Mouse (Mus musculus): Measurements from ENCODE around the gene Mccc1.

GRCm38 (mm10) chr3:35973551-35973950, 26.9 kb downstream of the Mccc1 start:
- TF ChIP-seq CTCF (conservative IDR thresholded peaks at IDR 0.05 in 1 of 2, IDR thresholded peaks at IDR 0.05 in 1 of 2; ENCODE audit: low read depth in 2 of 2, low read length in 2 of 2) = peak; percentile 58 to 85
- TF ChIP-seq MAX (IDR thresholded peaks at IDR 0.05; ENCODE audit: low read length) = no peak
- no peak for TF ChIP-seq POLR2A (IDR thresholded peaks at IDR 0.05; ENCODE audit: low read depth, low read length)
- no peak for TF ChIP-seq SIN3A (IDR thresholded peaks at IDR 0.05; ENCODE audit: low read length)
- no peak for TF ChIP-seq ZNF384 (IDR thresholded peaks at IDR 0.05; ENCODE audit: low read depth, low read length)
- TF ChIP-seq ZKSCAN1 (IDR thresholded peaks at IDR 0.05; ENCODE audit: borderline replicate concordance, low read depth, low read length) = no peak
- no peak for TF ChIP-seq USF1 (IDR thresholded peaks at IDR 0.05; ENCODE audit: low read depth, low read length)
- TF ChIP-seq NELFE (IDR thresholded peaks at IDR 0.05; ENCODE audit: low read depth, low read length) = no peak
- no peak for TF ChIP-seq BHLHE40 (IDR thresholded peaks at IDR 0.05; ENCODE audit: low read depth, low read length)
- no peak for TF ChIP-seq TCF12 (IDR thresholded peaks at IDR 0.05; ENCODE audit: low read depth, low read length)
- TF ChIP-seq USF2 (conservative IDR thresholded peaks at IDR 0.05; ENCODE audit: low read depth, low read length) = no peak
- peak; percentile 22; the same call in 1 of the 2 replicates for TF ChIP-seq MAFK (IDR thresholded peaks at IDR 0.05; ENCODE audit: insufficient replicate concordance, low read length)
- TF ChIP-seq PAX5 (IDR thresholded peaks at IDR 0.05; ENCODE audit: low read length) = no peak
